Mouse (Mus musculus): ENCODE measurements at regions not wholly inside any gene's neighbourhood (a gene's known extent, or its start where the extent isn't known, plus 50 kb on each side); places are given as distances from the start of the nearest gene placed in this dataset.
A peak's percentile ranks its signal among the peaks of the same experiment; 100 is the strongest.

GRCm38 (mm10) chr8:34495974-34496373 is 384.4 kb upstream of the Gm10131 start:
- no peak for DNase-seq (ENCODE audit: low spot score in 2 of 2)

- DNase-seq (ENCODE audit: low spot score in 2 of 2): no peak
These were observed 377.3 kb upstream of the Gm10131 start for GRCm38 (mm10) chr8:34488746-34489400.

GRCm38 (mm10) chr8:34486433-34487096 is 375.0 kb upstream of the Gm10131 start:
- DNase-seq (ENCODE audit: low spot score in 2 of 2): no peak

- DNase-seq (ENCODE audit: low spot score in 2 of 2): no peak
These were observed 374.4 kb upstream of the Gm10131 start for GRCm38 (mm10) chr8:34485905-34486304.

- DNase-seq (ENCODE audit: low spot score in 2 of 2): no peak
These were observed 373.8 kb upstream of the Gm10131 start for GRCm38 (mm10) chr8:34485346-34485745.

- peak in 1 of 2 experiments; percentile 13 for DNase-seq (ENCODE audit: low spot score in 2 of 2)
These were observed 373.2 kb upstream of the Gm10131 start for GRCm38 (mm10) chr8:34484551-34485335.

GRCm38 (mm10) chr8:34483212-34483611 is 371.7 kb upstream of the Gm10131 start:
- no peak for DNase-seq (ENCODE audit: low spot score in 2 of 2)

GRCm38 (mm10) chr8:34482676-34483075 is 371.1 kb upstream of the Gm10131 start:
- no peak for DNase-seq (ENCODE audit: low spot score in 2 of 2)

GRCm38 (mm10) chr8:34480496-34480895 is 369.0 kb upstream of the Gm10131 start:
- no peak for DNase-seq (ENCODE audit: low spot score in 2 of 2)

- peak in 1 of 2 experiments; percentile 36 for DNase-seq (ENCODE audit: low spot score in 2 of 2)
These were observed 367.4 kb upstream of the Gm10131 start for GRCm38 (mm10) chr8:34478891-34479290.

- no peak for DNase-seq (ENCODE audit: low spot score in 2 of 2)
These were observed 366.9 kb upstream of the Gm10131 start for GRCm38 (mm10) chr8:34478465-34478864.

GRCm38 (mm10) chr8:34476146-34476820 is 364.7 kb upstream of the Gm10131 start:
- no peak for DNase-seq (ENCODE audit: low spot score in 2 of 2)

- peak in 1 of 2 experiments; percentile 54 for DNase-seq (ENCODE audit: low spot score in 2 of 2)
These were observed 363.1 kb upstream of the Gm10131 start for GRCm38 (mm10) chr8:34474593-34474992.

- no peak for DNase-seq (ENCODE audit: low spot score in 2 of 2)
These were observed 362.2 kb upstream of the Gm10131 start for GRCm38 (mm10) chr8:34473769-34474168.

- DNase-seq (ENCODE audit: low spot score in 2 of 2): no peak
These were observed 361.8 kb upstream of the Gm10131 start for GRCm38 (mm10) chr8:34473301-34473700.

- DNase-seq (ENCODE audit: low spot score in 2 of 2): no peak
These were observed 361.3 kb upstream of the Gm10131 start for GRCm38 (mm10) chr8:34472846-34473245.

- DNase-seq (ENCODE audit: low spot score in 2 of 2): no peak
These were observed 360.9 kb upstream of the Gm10131 start for GRCm38 (mm10) chr8:34472434-34472833.

GRCm38 (mm10) chr8:34469091-34469490 is 357.6 kb upstream of the Gm10131 start:
- DNase-seq (ENCODE audit: low spot score in 2 of 2): no peak

- no peak for DNase-seq (ENCODE audit: low spot score in 2 of 2)
These were observed 355.3 kb upstream of the Gm10131 start for GRCm38 (mm10) chr8:34466786-34467364.

- DNase-seq (ENCODE audit: low spot score in 2 of 2): no peak
These were observed 353.9 kb upstream of the Gm10131 start for GRCm38 (mm10) chr8:34465398-34465797.

GRCm38 (mm10) chr8:34462262-34462661 is 350.7 kb upstream of the Gm10131 start:
- DNase-seq (ENCODE audit: low spot score in 2 of 2): no peak

GRCm38 (mm10) chr8:34458300-34458699 is 346.8 kb upstream of the Gm10131 start:
- no peak for DNase-seq (ENCODE audit: low spot score in 2 of 2)

Data from urinary bladder, adult 18-20 months (tissue).